Mouse (Mus musculus): Measurements from ENCODE around the gene Epn1.

DNA sequence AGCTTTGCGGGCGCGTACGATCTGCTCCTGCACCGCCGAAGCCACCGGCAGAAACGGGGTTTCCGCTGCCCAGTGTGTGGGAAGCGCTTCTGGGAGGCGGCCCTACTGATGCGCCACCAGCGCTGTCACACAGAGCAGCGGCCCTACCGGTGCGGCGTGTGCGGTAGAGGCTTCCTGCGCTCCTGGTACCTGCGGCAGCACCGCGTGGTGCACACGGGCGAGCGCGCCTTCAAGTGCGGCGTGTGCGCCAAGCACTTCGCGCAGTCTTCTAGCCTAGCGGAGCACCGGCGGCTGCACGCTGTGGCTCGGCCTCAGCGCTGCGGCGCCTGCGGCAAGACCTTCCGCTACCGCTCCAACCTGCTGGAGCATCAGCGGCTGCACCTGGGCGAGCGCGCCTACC lies 48.5 kb upstream of the Epn1 start:
- no peak for TF ChIP-seq CHD2 (IDR thresholded peaks at IDR 0.05; ENCODE audit: low read depth, low read length)
- TF ChIP-seq HCFC1 (IDR thresholded peaks at IDR 0.05; ENCODE audit: borderline replicate concordance, insufficient read depth, low read length): no peak
- no peak for TF ChIP-seq ZNF384 (IDR thresholded peaks at IDR 0.05; ENCODE audit: low read depth, low read length)
- no peak for TF ChIP-seq MAFK (IDR thresholded peaks at IDR 0.05; ENCODE audit: insufficient read depth, low read depth, low read length)
- TF ChIP-seq ZC3H11A (IDR thresholded peaks at IDR 0.05; ENCODE audit: borderline replicate concordance, low read depth, low read length): no peak
